Mouse (Mus musculus) hindbrain, embryonic 16.5 days (tissue): ENCODE measurements at regions not wholly inside any gene's neighbourhood (a gene's known extent, or its start where the extent isn't known, plus 50 kb on each side); places are given as distances from the start of the nearest gene placed in this dataset.
A peak's percentile ranks its signal among the peaks of the same experiment; 100 is the strongest.
"Not testable (repeated sequence)": the region's sequence is repeated elsewhere in the genome, so short reads cannot be mapped to it uniquely, and the experiment has no call there.

Experiments used
- ATAC-seq: fragments of 200-750 bp; cut with Nextera tagmentation; 2 replicates; pipeline ENCODE4 v1.8.0; 2017; ENCODE audit warnings: moderate TSS enrichment, moderate library complexity
- H3K27ac ChIP-seq: fragments of 300-500 bp; sonication (generic); 2 replicates; pipeline ENCODE4 v1.5.1; 2014; ENCODE audit warnings: low read depth, mild to moderate bottlenecking, control low read depth, low read length, moderate library complexity
- H3K27me3 ChIP-seq: fragments of 300-500 bp; sonication (generic); replicated peaks from 2 replicates; pipeline ENCODE4 v1.6.1; 2014; ENCODE audit warnings: low read length; ENCODE audit not compliant: control insufficient read depth, insufficient read depth
- H3K36me3 ChIP-seq: fragments of 300-500 bp; sonication (generic); 2 replicates; pipeline ENCODE4 v1.6.1; 2014; ENCODE audit warnings: mild to moderate bottlenecking, low read length, moderate library complexity, mixed read lengths; ENCODE audit not compliant: control insufficient read depth, insufficient read depth
- H3K4me1 ChIP-seq: fragments of 300-500 bp; sonication (generic); 2 replicates; pipeline ENCODE4 v1.6.1; 2014; ENCODE audit warnings: low read depth, low read length; ENCODE audit not compliant: control insufficient read depth, insufficient read depth
- H3K4me2 ChIP-seq: fragments of 300-500 bp; sonication (generic); 2 replicates; pipeline ENCODE4 v1.6.1; 2014; ENCODE audit warnings: mild to moderate bottlenecking, low read length, control low read depth, moderate library complexity
- H3K4me3 ChIP-seq: fragments of 300-500 bp; sonication (generic); 2 replicates; pipeline ENCODE4 v1.5.1; 2014; ENCODE audit warnings: mild to moderate bottlenecking, low read length, control low read depth, moderate library complexity
- H3K9ac ChIP-seq: fragments of 300-500 bp; sonication (generic); 2 replicates; pipeline ENCODE4 v1.6.1; 2014; ENCODE audit warnings: low read depth, mild to moderate bottlenecking, control low read depth, low read length, moderate library complexity
- H3K9me3 ChIP-seq: fragments of 300-500 bp; sonication (generic); 2 replicates; pipeline ENCODE4 v1.6.1; 2014; ENCODE audit warnings: mild to moderate bottlenecking, low read length, moderate library complexity; ENCODE audit not compliant: control insufficient read depth
- WGBS: fragments of 180-500 bp; shearing (Covaris S2); extraction: QIAGEN DNeasy Blood & Tissue Kit; methylation state at CpG from one replicate; pipeline ENCODE4 v1.1.7; 2014; 5-methylcytosine and 5-hydroxymethylcytosine counted together

GRCm38 (mm10) chr2:78572492-78572891, 295.4 kb upstream of the Ube2e3 start:
- no peaks in the 10 kb centered on the region for H3K4me1 ChIP-seq
- no peaks in the 10 kb centered on the region for H3K9me3 ChIP-seq
- WGBS: 79% methylated on average over 3 of the region's 3 CpGs
- no peak for ATAC-seq
- no peaks in the 10 kb centered on the region for H3K36me3 ChIP-seq
- H3K27ac ChIP-seq: no peak overlapping the region
- no peak overlapping the region for H3K4me3 ChIP-seq
- H3K27me3 ChIP-seq: no peaks in the 10 kb centered on the region
- H3K9ac ChIP-seq: no peak overlapping the region
- H3K4me2 ChIP-seq: no peak overlapping the region

- no peak overlapping the region for H3K9ac ChIP-seq
- no peak overlapping the region for H3K4me2 ChIP-seq
- H3K36me3 ChIP-seq: no peaks in the 10 kb centered on the region
- no peaks in the 10 kb centered on the region for H3K4me1 ChIP-seq
- no peaks in the 10 kb centered on the region for H3K9me3 ChIP-seq
- 45% methylated on average over 1 of the region's 1 CpGs for WGBS
- H3K4me3 ChIP-seq: no peak overlapping the region
- H3K27me3 ChIP-seq: no peaks in the 10 kb centered on the region
- H3K27ac ChIP-seq: no peak overlapping the region
- ATAC-seq: no peak
Measured at GRCm38 (mm10) chr2:78558128-78558527, 309.8 kb upstream of the Ube2e3 start.

GRCm38 (mm10) chr2:78551085-78551484, 316.8 kb upstream of the Ube2e3 start:
- no peak for ATAC-seq
- no peak overlapping the region for H3K9ac ChIP-seq
- no peaks in the 10 kb centered on the region for H3K4me1 ChIP-seq
- no peaks in the 10 kb centered on the region for H3K27me3 ChIP-seq
- H3K4me3 ChIP-seq: no peak overlapping the region
- no peaks in the 10 kb centered on the region for H3K36me3 ChIP-seq
- H3K27ac ChIP-seq: no peak overlapping the region
- no peaks in the 10 kb centered on the region for H3K9me3 ChIP-seq
- no peak overlapping the region for H3K4me2 ChIP-seq
- WGBS: 92% methylated on average over 4 of the region's 4 CpGs

GRCm38 (mm10) chr2:78548683-78549467, 319.0 kb upstream of the Ube2e3 start:
- no peak for ATAC-seq
- H3K4me1 ChIP-seq: no peaks in the 10 kb centered on the region
- WGBS: 75% methylated on average over 4 of the region's 4 CpGs
- no peaks in the 10 kb centered on the region for H3K27me3 ChIP-seq
- H3K36me3 ChIP-seq: no peaks in the 10 kb centered on the region
- no peak overlapping the region for H3K9ac ChIP-seq
- no peaks in the 10 kb centered on the region for H3K9me3 ChIP-seq
- H3K4me3 ChIP-seq: no peak overlapping the region
- no peak overlapping the region for H3K4me2 ChIP-seq
- H3K27ac ChIP-seq: no peak overlapping the region

- no peak overlapping the region for H3K4me3 ChIP-seq
- H3K9me3 ChIP-seq: no peaks in the 10 kb centered on the region
- no peak overlapping the region for H3K9ac ChIP-seq
- no peaks in the 10 kb centered on the region for H3K36me3 ChIP-seq
- no peak overlapping the region for H3K27ac ChIP-seq
- H3K4me2 ChIP-seq: no peak overlapping the region
- no peak for ATAC-seq
- H3K4me1 ChIP-seq: no peaks in the 10 kb centered on the region
- WGBS: 69% methylated on average over 4 of the region's 4 CpGs
- H3K27me3 ChIP-seq: no peaks in the 10 kb centered on the region
Measured at GRCm38 (mm10) chr2:78547286-78547685, 320.6 kb upstream of the Ube2e3 start.

GRCm38 (mm10) chr2:78540422-78540821, 327.5 kb upstream of the Ube2e3 start:
- Histone ChIP-seq H3K27ac (no peak overlapping the region), H3K4me3 (no peak overlapping the region), H3K9me3 (no peaks in the 10 kb centered on the region), H3K36me3 (no peaks in the 10 kb centered on the region), H3K9ac (no peak overlapping the region), H3K4me2 (no peak overlapping the region), H3K27me3 (no peaks in the 10 kb centered on the region), H3K4me1 (no peaks in the 10 kb centered on the region)
- ATAC-seq: no peak
- 58% methylated on average over 3 of the region's 3 CpGs for WGBS

GRCm38 (mm10) chr2:78539592-78540300, 328.2 kb upstream of the Ube2e3 start:
- Histone ChIP-seq H3K27ac (no peak overlapping the region), H3K9me3 (no peaks in the 10 kb centered on the region), H3K9ac (no peak overlapping the region), H3K27me3 (no peaks in the 10 kb centered on the region), H3K4me1 (no peaks in the 10 kb centered on the region), H3K36me3 (no peaks in the 10 kb centered on the region), H3K4me2 (no peak overlapping the region), H3K4me3 (no peak overlapping the region)
- WGBS: 70% methylated on average over 5 of the region's 5 CpGs
- ATAC-seq: 0 out of 2 replicates have a peak, but pooled peaks have one; percentile 27

- no peak overlapping the region for H3K4me2 ChIP-seq
- WGBS: 91% methylated on average over 2 of the region's 2 CpGs
- no peaks in the 10 kb centered on the region for H3K4me1 ChIP-seq
- no peak overlapping the region for H3K27ac ChIP-seq
- no peaks in the 10 kb centered on the region for H3K36me3 ChIP-seq
- ATAC-seq: no peak
- no peak overlapping the region for H3K9ac ChIP-seq
- H3K4me3 ChIP-seq: no peak overlapping the region
- no peaks in the 10 kb centered on the region for H3K27me3 ChIP-seq
- H3K9me3 ChIP-seq: no peaks in the 10 kb centered on the region
Measured at GRCm38 (mm10) chr2:78537574-78537973, 330.4 kb upstream of the Ube2e3 start.

- not testable (repeated sequence) for ATAC-seq, H3K9me3 ChIP-seq, H3K4me1 ChIP-seq, H3K9ac ChIP-seq, H3K4me2 ChIP-seq, H3K27me3 ChIP-seq, H3K27ac ChIP-seq, H3K36me3 ChIP-seq, H3K4me3 ChIP-seq
- 96% methylated on average over 5 of the region's 5 CpGs for WGBS
Measured at GRCm38 (mm10) chr2:78533881-78534280, 334.0 kb upstream of the Ube2e3 start.
